Mouse (Mus musculus): ENCODE data around the gene Slc25a13.

GRCm38 (mm10) chr6:6143525-6143924 is 73.4 kb downstream of the Slc25a13 start:
- TF ChIP-seq GATA1 (IDR thresholded peaks at IDR 0.05; ENCODE audit: low read length) (no peak), TAL1 (IDR thresholded peaks at IDR 0.05; ENCODE audit: low read length) (no peak)

Data from erythroblast, embryonic 14.5 days (primary cell).